Mouse (Mus musculus): ENCODE measurements around the gene Lamb3. TPM values are rescaled to one million over a fixed set of nuclear protein-coding genes. Genes with fewer than 3 reads are reported as not detected.
A peak's percentile ranks its signal among the peaks of the same experiment; 100 is the strongest.

Lamb3 gene
- polyA plus RNA-seq, 1 experiment from 2014 or later = 62.8 TPM

DNA sequence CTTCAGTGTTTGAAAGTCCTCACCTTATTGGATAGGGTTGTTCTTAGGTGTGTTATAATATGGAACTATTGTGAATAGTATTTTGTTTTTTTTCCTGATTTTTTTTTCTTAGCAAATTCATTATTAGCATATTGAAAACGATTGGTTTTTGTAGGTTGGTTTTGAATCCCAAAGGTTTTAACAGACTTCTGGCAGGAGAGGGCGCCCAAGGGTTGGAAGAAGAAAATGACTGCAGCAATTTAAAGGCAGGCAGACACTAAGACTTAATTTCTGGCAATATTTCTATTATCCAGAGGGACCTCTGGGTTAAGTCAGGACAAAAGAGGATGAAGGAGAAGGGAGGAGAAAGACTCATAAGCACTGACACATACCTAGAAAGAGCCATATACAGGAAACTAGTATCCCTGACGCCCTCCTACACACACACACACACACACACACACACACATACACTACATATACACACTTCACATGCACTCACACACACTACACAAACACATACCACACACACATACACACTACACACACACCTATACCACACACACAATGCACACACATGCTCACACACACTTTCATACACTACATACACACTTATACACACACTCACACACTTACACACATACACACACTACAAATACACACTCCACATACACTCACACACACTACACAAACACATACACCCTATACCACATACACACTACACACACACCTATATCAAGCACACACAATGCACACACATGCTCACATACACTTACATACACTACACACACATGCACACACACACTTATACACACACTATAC lies 48.2 kb downstream of the Lamb3 start:
- TF ChIP-seq CTCF (IDR thresholded peaks at IDR 0.05) (peak; percentile 76), EP300 (IDR thresholded peaks at IDR 0.05) (no peak; the same call in 1 of the 2 replicates)
- Histone ChIP-seq H3K9me3 (ENCODE audit: low read length) (no peaks in the 10 kb centered on the region), H3K4me2 (replicated peaks; ENCODE audit: low read depth, low read length) (no peak overlapping the region), H3K27me3 (replicated peaks; ENCODE audit: insufficient read depth, low read length) (no peaks in the 10 kb centered on the region), H3K4me3 (ENCODE audit: low read depth, low read length) (no peak overlapping the region), H3K4me1 (ENCODE audit: insufficient read depth, low read depth, low read length) (no peaks in the 10 kb centered on the region), H3K9ac (replicated peaks; ENCODE audit: low read depth) (no peak overlapping the region), H3K27ac (ENCODE audit: low read length) (no peak overlapping the region), H3K36me3 (ENCODE audit: insufficient read depth, low read length) (no peaks in the 10 kb centered on the region)
- ATAC-seq (peak; percentile 35), DNase-seq (ENCODE audit: low spot score) (peak; percentile 83)
- 33% methylated on average over 3 of the region's 3 CpGs for WGBS

DNA sequence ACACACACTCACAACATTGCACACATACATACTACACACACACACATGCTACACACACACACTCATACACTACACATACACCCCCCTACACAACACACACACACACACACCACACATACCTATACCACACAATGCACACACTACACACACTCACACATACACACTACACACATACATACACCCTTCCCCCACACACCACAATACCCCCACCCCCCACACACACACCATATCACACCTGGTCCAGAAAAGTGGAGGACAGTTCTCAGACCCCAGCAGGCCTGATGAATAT lies 48.7 kb downstream of the Lamb3 start:
- Histone ChIP-seq H3K4me3 (ENCODE audit: low read depth, low read length) (no peak overlapping the region), H3K4me1 (ENCODE audit: insufficient read depth, low read depth, low read length) (no peaks in the 10 kb centered on the region; the same call in 1 of the 2 replicates), H3K9me3 (ENCODE audit: low read length) (no peaks in the 10 kb centered on the region), H3K27me3 (replicated peaks; ENCODE audit: insufficient read depth, low read length) (no peaks in the 10 kb centered on the region), H3K36me3 (ENCODE audit: insufficient read depth, low read length) (no peaks in the 10 kb centered on the region), H3K27ac (ENCODE audit: low read length) (no peak overlapping the region), H3K4me2 (replicated peaks; ENCODE audit: low read depth, low read length) (no peak overlapping the region), H3K9ac (replicated peaks; ENCODE audit: low read depth) (no peak overlapping the region)
- DNase-seq (ENCODE audit: low spot score) (no peak), ATAC-seq (0 out of 2 replicates have a peak, but pooled peaks have one; percentile 18)
- TF ChIP-seq CTCF (IDR thresholded peaks at IDR 0.05) (no peak), EP300 (IDR thresholded peaks at IDR 0.05) (no peak)

DNA sequence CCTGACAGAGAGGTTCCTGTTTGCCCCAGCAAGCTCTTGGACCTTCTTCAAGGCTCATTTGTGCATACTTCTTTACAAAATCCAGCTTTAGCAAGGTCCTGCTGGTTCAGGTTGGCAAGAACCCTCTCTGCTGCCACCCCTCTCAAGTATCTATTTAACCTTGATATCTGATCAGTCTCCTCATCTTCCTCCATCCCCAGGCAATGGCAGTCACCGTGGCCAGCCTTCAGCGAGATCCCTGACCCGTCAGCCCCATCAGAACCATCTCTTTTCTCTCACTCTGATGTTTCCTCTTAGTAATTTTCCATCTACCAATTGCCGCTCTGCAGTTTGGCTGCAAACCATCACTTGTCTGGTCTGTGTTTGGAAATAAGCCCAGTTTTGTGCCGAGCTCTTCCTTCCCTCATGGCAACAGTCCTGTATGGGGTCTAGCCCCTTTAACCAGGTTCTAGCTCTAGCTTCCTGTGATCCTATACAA lies 49.2 kb downstream of the Lamb3 start:
- ATAC-seq = 0 out of 2 replicates have a peak, but pooled peaks have one; percentile 11
- H3K9me3 ChIP-seq (ENCODE audit: low read length) = no peaks in the 10 kb centered on the region
- no peak overlapping the region for H3K9ac ChIP-seq (replicated peaks; ENCODE audit: low read depth)

DNA sequence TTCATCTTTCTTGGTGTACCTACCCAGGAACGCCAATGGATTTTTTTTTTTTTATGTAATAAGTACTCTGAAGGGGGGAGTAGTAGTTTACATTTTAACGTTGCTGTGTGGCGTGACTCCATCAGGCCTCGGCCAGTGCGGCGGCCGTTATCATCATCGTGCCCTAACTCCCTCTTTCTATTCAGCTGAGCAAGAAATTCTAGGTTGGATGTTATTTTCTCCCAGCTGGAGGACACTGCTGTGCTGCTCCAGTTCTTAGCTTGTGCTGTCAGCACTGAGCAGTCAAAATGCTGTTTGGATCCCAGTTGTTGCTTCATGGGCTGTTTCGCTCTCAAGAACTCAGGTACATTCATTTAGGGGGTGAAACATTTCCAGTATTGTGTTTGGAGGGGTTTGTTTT lies 52.1 kb downstream of the Lamb3 start:
- Histone ChIP-seq H3K4me3 (ENCODE audit: low read depth, low read length) (no peak overlapping the region), H3K9ac (replicated peaks; ENCODE audit: low read depth) (no peak overlapping the region), H3K27me3 (replicated peaks; ENCODE audit: insufficient read depth, low read length) (no peaks in the 10 kb centered on the region), H3K4me1 (ENCODE audit: insufficient read depth, low read depth, low read length) (peaks cover 5% of the 10 kb centered on the region; the same call in 1 of the 2 replicates), H3K9me3 (ENCODE audit: low read length) (no peaks in the 10 kb centered on the region), H3K4me2 (replicated peaks; ENCODE audit: low read depth, low read length) (no peak overlapping the region), H3K27ac (ENCODE audit: low read length) (no peak overlapping the region), H3K36me3 (ENCODE audit: insufficient read depth, low read length) (no peaks in the 10 kb centered on the region)
- WGBS = 81% methylated on average over 9 of the region's 9 CpGs
- TF ChIP-seq EP300 (IDR thresholded peaks at IDR 0.05) (no peak), CTCF (IDR thresholded peaks at IDR 0.05) (no peak)
- DNase-seq (ENCODE audit: low spot score) = no peak
- ATAC-seq = no peak

More for the DNA sequence above, 49.2 kb downstream of the Lamb3 start:
- Histone ChIP-seq H3K27ac (ENCODE audit: low read length) (0 out of 2 replicates have a peak overlapping the region, but pooled peaks have one; percentile 21), H3K4me3 (ENCODE audit: low read depth, low read length) (no peak overlapping the region), H3K27me3 (replicated peaks; ENCODE audit: insufficient read depth, low read length) (no peaks in the 10 kb centered on the region), H3K4me2 (replicated peaks; ENCODE audit: low read depth, low read length) (no peak overlapping the region), H3K36me3 (ENCODE audit: insufficient read depth, low read length) (no peaks in the 10 kb centered on the region), H3K4me1 (ENCODE audit: insufficient read depth, low read depth, low read length) (peaks cover under 1% of the 10 kb centered on the region; the same call in 1 of the 2 replicates)
- TF ChIP-seq EP300 (IDR thresholded peaks at IDR 0.05) (no peak), CTCF (IDR thresholded peaks at IDR 0.05) (no peak)
- DNase-seq (ENCODE audit: low spot score) = peak; percentile 51
- 28% methylated on average over 5 of the region's 5 CpGs for WGBS

DNA sequence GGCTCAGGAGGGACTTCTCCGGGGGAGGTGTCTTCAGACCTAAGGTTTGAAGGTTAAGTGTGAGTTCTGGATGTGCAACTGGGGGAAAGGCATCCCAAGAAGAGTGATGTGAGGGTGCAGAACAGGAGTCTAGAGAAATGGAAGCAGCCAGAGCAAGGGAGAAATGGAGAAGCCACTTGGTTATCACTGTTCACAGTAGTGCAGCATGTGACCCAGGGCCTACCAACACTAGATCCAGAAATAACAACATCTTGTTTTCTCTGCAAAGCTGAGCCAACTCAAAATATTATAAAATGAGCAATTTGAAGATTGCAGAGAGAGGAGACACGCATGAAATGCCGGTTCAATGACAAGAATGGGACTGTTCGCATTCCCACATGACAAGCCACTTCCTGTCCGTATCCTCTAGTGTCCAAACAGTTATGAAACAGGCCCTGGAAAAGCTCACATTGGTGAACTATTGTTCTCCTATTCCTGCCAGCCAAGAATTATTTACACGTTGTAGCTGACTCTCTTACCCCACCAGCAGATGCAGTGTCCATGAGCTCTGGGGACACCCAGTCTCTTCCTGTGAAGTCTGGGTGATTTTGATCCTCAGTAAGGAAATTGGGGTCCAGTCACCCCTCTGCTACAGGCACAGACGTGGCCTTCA lies 54.5 kb downstream of the Lamb3 start:
- ATAC-seq (peak; percentile 88), DNase-seq (ENCODE audit: low spot score) (peak; percentile 93)
- H3K4me3 ChIP-seq (ENCODE audit: low read depth, low read length) = no peak overlapping the region
- peak overlapping the region; percentile 85 for H3K27ac ChIP-seq (ENCODE audit: low read length)
- H3K27me3 ChIP-seq (replicated peaks; ENCODE audit: insufficient read depth, low read length) = no peaks in the 10 kb centered on the region
- H3K36me3 ChIP-seq (ENCODE audit: insufficient read depth, low read length) = no peaks in the 10 kb centered on the region
- no peak overlapping the region for H3K9ac ChIP-seq (replicated peaks; ENCODE audit: low read depth)
- H3K9me3 ChIP-seq (ENCODE audit: low read length) = no peaks in the 10 kb centered on the region
- TF ChIP-seq CTCF (IDR thresholded peaks at IDR 0.05) = 0 out of 2 replicates have a peak, but pooled peaks have one; percentile 6
- TF ChIP-seq EP300 (IDR thresholded peaks at IDR 0.05) = peak; percentile 91
- H3K4me2 ChIP-seq (replicated peaks; ENCODE audit: low read depth, low read length) = peak overlapping the region; percentile 45; the same call in 1 of the 2 replicates
- peaks cover 5% of the 10 kb centered on the region; the same call in 1 of the 2 replicates for H3K4me1 ChIP-seq (ENCODE audit: insufficient read depth, low read depth, low read length)
- WGBS = 29% methylated on average over 7 of the region's 7 CpGs

Data from lung, postnatal 0 days (tissue).